Mouse (Mus musculus) adrenal gland, postnatal 36 days (tissue): Measurements from ENCODE around the gene Nt5c2. TPM values are rescaled to one million over a fixed set of nuclear protein-coding genes. Genes with fewer than 3 reads are reported as not detected.

Experiments
- DNase-seq, 2 experiments: peaks; one replicate each; pipeline ENCODE4 v3.0.0; 2021; ENCODE audit warnings: mixed read lengths in 1 of 2
- long read RNA-seq, 2 experiments: library from polyadenylated mRNA; stranded (forward); transcript quantifications; one replicate each; pipeline ENCODE4 v2.0.0; 2021; ENCODE audit warnings: borderline sequencing depth in 2 of 2
- total RNA-seq, 2 experiments: library from RNA; stranded (reverse); gene quantifications; 2 replicates each; pipeline ENCODE4 v1.2.3; 2021

Gene Nt5c2
- total RNA-seq = 10 to 100 TPM; 63.2 to 65.2 TPM
- long read RNA-seq, experiment 1, transcript Nt5c2-202 (18 exons, 3,728 nt) = major isoform, 26 of 50 reads
- long read RNA-seq, experiment 1, partial matches to known transcripts = 1 of 50 reads
- long read RNA-seq, experiment 1, other reads (novel, unspliced or antisense) = 18 of 50 reads
- long read RNA-seq, experiment 2, partial matches to known transcripts = 0 of 13 reads
- long read RNA-seq, experiment 2, other reads (novel, unspliced or antisense) = 9 of 13 reads

GRCm38 (mm10) chr19:47014447-47015381 is at the start of gene Nt5c2, which contains the start of gene Ina:
Gene Nt5c2 (minus strand): TSS chr19:47015153.
Gene Ina (plus strand): TSS chr19:47014698.
- DNase-seq = peak; percentile 63 to 72

- DNase-seq = no peak
Measured at GRCm38 (mm10) chr19:47057684-47058083, 42.7 kb upstream of the Nt5c2 start.

- DNase-seq = no peak
Measured at GRCm38 (mm10) chr19:47053471-47053870, 38.5 kb upstream of the Nt5c2 start.

GRCm38 (mm10) chr19:47052927-47053326 is 38.0 kb upstream of the Nt5c2 start:
- DNase-seq = no peak

GRCm38 (mm10) chr19:47050271-47051032 is 35.5 kb upstream of the Nt5c2 start, which contains the start of gene Pcgf6:
Gene Pcgf6 (minus strand): TSS chr19:47050906.
- DNase-seq = peak; percentile 86 to 89

- no peak for DNase-seq
Measured at GRCm38 (mm10) chr19:47049840-47050239, 34.9 kb upstream of the Nt5c2 start.

GRCm38 (mm10) chr19:47049061-47049460 is 34.1 kb upstream of the Nt5c2 start:
- no peak for DNase-seq

GRCm38 (mm10) chr19:47047236-47047833 is 32.4 kb upstream of the Nt5c2 start:
- peak; percentile 59 to 76 for DNase-seq

GRCm38 (mm10) chr19:47046343-47046742 is 31.4 kb upstream of the Nt5c2 start:
- no peak for DNase-seq

GRCm38 (mm10) chr19:47043608-47044007 is 28.7 kb upstream of the Nt5c2 start:
- no peak for DNase-seq

GRCm38 (mm10) chr19:47040720-47041473 is 25.9 kb upstream of the Nt5c2 start:
- peak; percentile 74 to 78 for DNase-seq

- no peak for DNase-seq
Measured at GRCm38 (mm10) chr19:47036596-47036995, 21.6 kb upstream of the Nt5c2 start.

GRCm38 (mm10) chr19:47034916-47035315 is 20.0 kb upstream of the Nt5c2 start:
- DNase-seq = no peak

- no peak for DNase-seq
Measured at GRCm38 (mm10) chr19:47031770-47032169, 16.8 kb upstream of the Nt5c2 start.

- no peak for DNase-seq
Measured at GRCm38 (mm10) chr19:47029796-47030195, 14.8 kb upstream of the Nt5c2 start.

- DNase-seq = no peak
Measured at GRCm38 (mm10) chr19:47026513-47026912, 11.6 kb upstream of the Nt5c2 start.

GRCm38 (mm10) chr19:47024954-47025353 is 10.0 kb upstream of the Nt5c2 start:
- peak; percentile 51 to 64 for DNase-seq

GRCm38 (mm10) chr19:47023546-47023945 is 8.6 kb upstream of the Nt5c2 start:
- no peak for DNase-seq

GRCm38 (mm10) chr19:47022709-47023108 is 7.8 kb upstream of the Nt5c2 start:
- DNase-seq = no peak

- DNase-seq = no peak
Measured at GRCm38 (mm10) chr19:47019326-47019725, 4.4 kb upstream of the Nt5c2 start.

GRCm38 (mm10) chr19:47018330-47018729 is 3.4 kb upstream of the Nt5c2 start:
- DNase-seq = no peak
